Mouse (Mus musculus): ENCODE measurements around the gene Prkar1b. TPM values are rescaled to one million over a fixed set of nuclear protein-coding genes. Genes with fewer than 3 reads are reported as not detected.
A peak's percentile ranks its signal among the peaks of the same experiment; 100 is the strongest.

Gene Prkar1b
- polyA plus RNA-seq, 1 experiment = 1.4 TPM

- no peak for TF ChIP-seq FLI1 (IDR thresholded peaks at IDR 0.05; ENCODE audit: low read length)
- TF ChIP-seq GATA1 (IDR thresholded peaks at IDR 0.05; ENCODE audit: borderline replicate concordance, low read length) = no peak
- peak within 1 kb of the TSS; percentile 91 for H3K4me3 ChIP-seq (replicated peaks)
- peaks cover 24% of the 10 kb centered on the region for H3K9me3 ChIP-seq
- H3K36me3 ChIP-seq (replicated peaks; ENCODE audit: low read length) = no peaks in the 10 kb centered on the region
- H3K4me1 ChIP-seq = peaks cover 70% of the 10 kb centered on the region
- H3K27me3 ChIP-seq (replicated peaks) = peaks cover 99% of the 10 kb centered on the region
These were observed 152.5 kb downstream of the Prkar1b start, which contains the start of gene Pdgfa for GRCm38 (mm10) chr5:138997171-138997788. Gene Pdgfa (minus strand): TSS chr5:138997370.

DNA sequence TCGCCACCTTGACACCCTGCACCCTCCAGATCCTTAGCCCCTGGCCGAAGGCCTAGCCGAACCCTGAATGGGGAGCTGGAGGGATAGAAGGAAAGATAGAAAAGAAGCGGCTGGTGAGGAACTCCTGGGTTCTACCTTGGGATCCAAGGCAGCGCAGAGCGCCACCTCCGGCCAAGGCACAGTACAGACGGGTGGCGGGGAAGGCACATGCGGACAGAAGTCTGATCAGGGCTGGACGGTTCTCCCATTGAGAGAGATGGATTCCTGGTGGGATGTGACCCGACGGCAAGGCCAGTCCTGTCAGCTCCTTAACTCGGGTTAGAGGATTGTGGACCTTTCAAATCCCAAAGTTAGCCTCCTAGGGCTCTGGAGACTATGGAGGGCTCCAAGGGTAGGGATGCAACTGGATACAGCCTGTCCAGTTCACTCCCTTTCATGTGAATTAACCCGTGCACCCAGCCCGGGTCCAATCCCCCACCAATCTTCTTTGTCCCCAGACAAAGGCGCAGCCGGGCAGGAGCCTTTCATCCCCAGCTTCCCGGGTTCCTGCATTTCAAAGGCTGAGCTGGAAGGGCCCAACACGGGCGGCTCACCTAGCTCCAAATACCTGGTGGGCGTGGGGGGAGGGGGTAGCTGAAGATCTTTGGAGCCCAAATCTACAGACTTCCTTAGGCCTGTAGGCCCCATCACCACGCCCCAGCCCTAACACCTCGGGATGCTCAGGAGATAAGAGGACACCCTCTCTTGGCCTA is 153.3 kb downstream of the Prkar1b start:
- no peaks in the 10 kb centered on the region for H3K36me3 ChIP-seq (replicated peaks; ENCODE audit: low read length)
- H3K4me3 ChIP-seq (replicated peaks) = peak overlapping the region; percentile 91
- H3K4me1 ChIP-seq = peaks cover 66% of the 10 kb centered on the region
- TF ChIP-seq GATA1 (IDR thresholded peaks at IDR 0.05; ENCODE audit: borderline replicate concordance, low read length) (no peak), FLI1 (IDR thresholded peaks at IDR 0.05; ENCODE audit: low read length) (no peak)
- H3K9me3 ChIP-seq = peaks cover 18% of the 10 kb centered on the region
- peaks cover 99% of the 10 kb centered on the region for H3K27me3 ChIP-seq (replicated peaks)

- Histone ChIP-seq H3K4me1 (peaks cover 66% of the 10 kb centered on the region), H3K27me3 (replicated peaks) (peaks cover 99% of the 10 kb centered on the region), H3K9me3 (peaks cover 16% of the 10 kb centered on the region), H3K4me3 (replicated peaks) (peak overlapping the region; percentile 91), H3K36me3 (replicated peaks; ENCODE audit: low read length) (no peaks in the 10 kb centered on the region)
- TF ChIP-seq FLI1 (IDR thresholded peaks at IDR 0.05; ENCODE audit: low read length) = no peak
- TF ChIP-seq GATA1 (IDR thresholded peaks at IDR 0.05; ENCODE audit: borderline replicate concordance, low read length) = no peak
These were observed 154.0 kb downstream of the Prkar1b start for GRCm38 (mm10) chr5:138995721-138996311.

GRCm38 (mm10) chr5:138994786-138995720 is 154.7 kb downstream of the Prkar1b start:
- H3K9me3 ChIP-seq = peaks cover 8% of the 10 kb centered on the region
- TF ChIP-seq FLI1 (IDR thresholded peaks at IDR 0.05; ENCODE audit: low read length) (no peak), GATA1 (IDR thresholded peaks at IDR 0.05; ENCODE audit: borderline replicate concordance, low read length) (no peak)
- peaks cover 99% of the 10 kb centered on the region for H3K27me3 ChIP-seq (replicated peaks)
- H3K4me1 ChIP-seq = peaks cover 66% of the 10 kb centered on the region
- no peaks in the 10 kb centered on the region for H3K36me3 ChIP-seq (replicated peaks; ENCODE audit: low read length)
- H3K4me3 ChIP-seq (replicated peaks) = peak overlapping the region; percentile 91

DNA sequence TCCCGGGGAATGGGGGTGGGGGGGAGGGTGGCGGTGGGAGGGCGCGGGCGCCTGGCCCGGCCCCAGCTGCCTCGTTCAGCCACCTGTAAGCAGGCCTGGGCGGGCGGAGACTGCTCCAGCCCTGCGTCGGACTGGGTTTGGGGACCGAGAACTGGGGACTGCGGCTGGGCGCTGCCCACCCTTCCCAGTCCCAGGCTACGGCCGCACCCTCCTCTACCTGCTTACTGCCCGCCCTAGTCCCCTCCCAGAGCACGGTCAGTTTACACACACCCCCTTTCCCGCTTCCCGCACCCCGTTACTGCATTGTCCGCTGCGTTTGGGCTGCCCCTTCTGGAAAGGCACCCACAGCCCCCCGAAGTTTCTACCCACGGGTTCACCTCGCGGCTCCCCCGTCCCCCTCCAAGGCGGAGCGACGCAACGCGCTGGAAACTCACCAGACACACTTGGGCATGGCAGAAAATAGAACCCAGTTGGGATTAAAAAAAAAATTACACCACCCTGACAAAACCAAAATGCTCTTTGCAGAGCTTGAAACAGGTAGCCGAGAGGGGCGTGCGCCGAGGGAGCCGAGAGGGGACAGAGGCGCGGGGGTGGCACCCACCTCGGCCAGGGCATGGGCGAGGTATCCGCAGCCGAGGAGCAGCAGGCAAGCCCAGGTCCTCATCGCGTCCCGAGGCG is 155.6 kb downstream of the Prkar1b start:
- Histone ChIP-seq H3K9me3 (0 out of 2 replicates have a peak, but pooled peaks cover 3% of the 10 kb centered on the region), H3K27me3 (replicated peaks) (peaks cover 98% of the 10 kb centered on the region), H3K36me3 (replicated peaks; ENCODE audit: low read length) (no peaks in the 10 kb centered on the region), H3K4me3 (replicated peaks) (peak overlapping the region; percentile 91), H3K4me1 (peaks cover 61% of the 10 kb centered on the region)
- TF ChIP-seq FLI1 (IDR thresholded peaks at IDR 0.05; ENCODE audit: low read length) (no peak), GATA1 (IDR thresholded peaks at IDR 0.05; ENCODE audit: borderline replicate concordance, low read length) (no peak)

DNA sequence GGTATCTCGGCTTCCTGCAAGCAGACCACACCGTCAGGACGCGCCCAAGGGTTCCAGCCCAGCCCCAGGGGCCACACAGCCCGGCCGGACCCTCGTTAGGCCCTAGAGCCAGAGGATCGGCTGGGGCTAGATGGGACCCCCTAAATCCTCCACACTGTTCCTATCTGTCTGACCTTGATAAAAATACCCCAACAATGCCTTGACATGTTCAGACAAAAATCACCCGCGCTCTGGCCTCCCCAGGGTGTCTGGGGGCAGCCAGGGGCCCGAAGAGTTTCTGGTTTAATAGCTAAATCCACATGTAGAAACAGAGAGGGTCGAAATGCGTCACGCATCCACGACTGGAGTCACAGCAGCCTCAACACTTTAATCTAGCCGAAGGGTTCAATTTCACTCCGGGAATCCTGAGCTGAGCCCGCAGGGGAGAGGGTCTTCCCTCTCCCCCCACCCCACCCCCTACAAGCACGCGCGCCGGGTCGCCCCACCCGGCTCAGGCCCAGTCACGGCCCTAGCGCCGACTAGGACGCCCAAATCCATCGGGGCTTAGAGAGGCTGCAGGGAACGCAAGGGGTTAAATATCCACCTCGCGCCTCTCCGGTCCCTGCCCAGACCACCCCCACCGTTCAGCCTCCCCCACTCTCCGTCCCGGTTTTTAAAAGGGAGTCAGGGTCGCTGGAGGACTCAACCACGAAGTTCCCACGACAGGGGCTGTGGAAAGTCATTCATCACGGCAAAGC is 156.3 kb downstream of the Prkar1b start:
- Histone ChIP-seq H3K27me3 (replicated peaks) (peaks cover 98% of the 10 kb centered on the region), H3K9me3 (no peaks in the 10 kb centered on the region), H3K36me3 (replicated peaks; ENCODE audit: low read length) (no peaks in the 10 kb centered on the region), H3K4me3 (replicated peaks) (peak overlapping the region; percentile 91), H3K4me1 (peaks cover 55% of the 10 kb centered on the region)
- TF ChIP-seq FLI1 (IDR thresholded peaks at IDR 0.05; ENCODE audit: low read length) = no peak
- TF ChIP-seq GATA1 (IDR thresholded peaks at IDR 0.05; ENCODE audit: borderline replicate concordance, low read length) = no peak

DNA sequence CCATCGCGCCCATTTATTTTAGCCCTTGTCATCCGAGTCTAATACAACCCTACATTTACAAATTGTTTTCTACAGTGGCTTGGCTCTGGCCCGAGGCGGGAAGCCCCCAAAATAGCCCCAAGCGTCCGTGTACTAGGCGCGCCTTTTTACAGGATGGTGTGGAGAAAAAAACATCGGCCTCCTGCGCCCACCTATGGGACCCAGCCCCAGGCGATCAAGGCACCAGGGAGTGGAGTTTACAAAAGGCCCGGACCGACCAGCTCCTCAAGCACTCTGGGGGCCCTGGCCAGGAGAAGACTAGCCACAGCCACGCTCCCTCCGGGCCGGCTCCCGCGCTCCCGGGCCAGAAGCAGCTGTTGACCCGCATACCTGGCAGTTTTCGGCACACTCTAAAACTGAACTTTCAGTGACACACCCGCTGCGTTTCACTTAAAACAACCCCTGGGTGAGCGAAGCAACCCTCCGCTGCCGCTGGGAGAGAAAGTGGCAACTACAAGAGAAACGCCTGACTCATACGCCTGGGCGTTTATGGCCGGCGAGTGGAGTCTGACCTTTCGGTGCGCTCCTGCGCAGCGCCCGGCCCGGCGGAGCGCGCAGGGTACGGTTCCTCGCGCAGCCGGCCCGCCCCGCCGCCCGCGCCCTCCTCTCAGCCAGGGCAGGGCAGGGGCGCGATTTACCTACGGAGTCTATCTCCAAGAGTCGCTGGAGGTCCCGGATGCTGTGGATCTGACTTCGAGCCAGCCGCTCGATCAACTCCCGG is 157.0 kb downstream of the Prkar1b start:
- no peaks in the 10 kb centered on the region for H3K36me3 ChIP-seq (replicated peaks; ENCODE audit: low read length)
- H3K9me3 ChIP-seq = no peaks in the 10 kb centered on the region
- H3K4me1 ChIP-seq = peaks cover 47% of the 10 kb centered on the region
- peak overlapping the region; percentile 91 for H3K4me3 ChIP-seq (replicated peaks)
- TF ChIP-seq FLI1 (IDR thresholded peaks at IDR 0.05; ENCODE audit: low read length) (no peak), GATA1 (IDR thresholded peaks at IDR 0.05; ENCODE audit: borderline replicate concordance, low read length) (no peak)
- peaks cover 98% of the 10 kb centered on the region for H3K27me3 ChIP-seq (replicated peaks)

DNA sequence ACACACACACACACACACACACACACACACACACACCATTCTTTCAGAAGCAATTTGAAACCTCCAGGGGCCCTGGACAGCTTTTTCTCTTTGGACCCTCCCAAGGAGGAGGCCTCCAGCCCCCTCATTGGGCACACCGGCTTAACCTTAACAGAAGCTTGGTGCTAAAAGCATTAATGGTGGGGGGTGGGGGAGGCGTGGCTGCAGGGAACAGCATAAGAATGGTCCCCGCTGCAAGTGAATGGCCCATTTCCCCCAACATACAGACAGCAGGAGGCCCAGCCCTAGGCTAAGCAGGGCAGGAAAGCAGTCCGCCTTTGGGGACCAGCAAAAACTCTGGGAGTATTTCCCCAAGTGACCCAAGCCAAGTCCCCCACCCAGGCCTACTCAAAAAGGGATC is 158.1 kb downstream of the Prkar1b start:
- Histone ChIP-seq H3K9me3 (no peaks in the 10 kb centered on the region), H3K4me1 (peaks cover 37% of the 10 kb centered on the region), H3K36me3 (replicated peaks; ENCODE audit: low read length) (no peaks in the 10 kb centered on the region), H3K27me3 (replicated peaks) (peaks cover 98% of the 10 kb centered on the region), H3K4me3 (replicated peaks) (no peak overlapping the region)
- TF ChIP-seq GATA1 (IDR thresholded peaks at IDR 0.05; ENCODE audit: borderline replicate concordance, low read length) = no peak
- no peak for TF ChIP-seq FLI1 (IDR thresholded peaks at IDR 0.05; ENCODE audit: low read length)
